ENCODE assay signal across 8 mouse cellular contexts in the genomic region with DNA sequence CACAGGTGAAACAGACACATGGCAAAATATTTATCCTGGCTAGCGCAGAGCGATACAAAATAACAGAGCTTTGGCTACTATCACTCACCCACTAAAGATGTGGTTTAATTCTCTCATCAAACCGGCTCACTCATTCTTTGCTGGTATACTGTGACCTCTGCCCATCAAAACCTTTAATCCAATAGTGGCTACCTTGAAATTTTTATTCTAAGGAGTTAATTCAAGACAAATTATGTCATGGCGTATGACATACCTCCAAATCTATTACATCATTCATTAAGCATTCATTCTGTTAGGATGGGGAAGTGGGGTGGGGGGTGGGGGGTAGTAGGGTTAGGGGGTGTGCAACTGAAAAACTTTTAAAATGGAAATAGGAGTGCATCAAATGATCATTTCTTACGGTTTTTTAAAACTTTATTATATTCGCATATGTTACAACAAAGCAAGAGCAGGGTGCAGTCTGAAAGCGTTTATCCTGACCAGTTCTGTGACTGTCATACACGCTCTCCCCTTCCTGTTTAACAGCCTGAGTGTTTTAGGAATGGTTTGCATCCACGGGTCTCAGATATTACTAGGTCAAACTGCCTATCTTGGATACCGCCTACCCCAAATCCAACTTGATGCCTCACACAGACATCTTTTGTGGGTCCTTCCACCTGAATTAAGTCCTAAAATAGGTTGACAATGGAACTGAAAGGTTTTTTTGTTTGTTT. TPM values are rescaled to one million over a fixed set of nuclear protein-coding genes. Genes with fewer than 3 reads are reported as not detected.
A peak's percentile ranks its signal among the peaks of the same experiment; 100 is the strongest.
DNase-seq lines count a peak whose midpoint lies in the region; ATAC-seq and TF ChIP-seq lines count a peak whose summit lies in the region.

No protein-coding gene starts in this region.

- DNase-seq in kidney, adult 8-10 months = no peak
- DNase-seq in hindbrain, embryonic 10.5 days (ENCODE audit: low spot score) = no peak
- DNase-seq in midbrain, embryonic 11.5 days (ENCODE audit: low spot score, missing footprints) = peak; percentile 84
- DNase-seq in adrenal gland, postnatal 36 days = no peak
- DNase-seq in right cerebral cortex, postnatal 25 days = no peak
- DNase-seq in natural killer cell, adult 2 months (ENCODE audit: low spot score in 2 of 2) = no peak

- H3K27ac ChIP-seq in kidney, embryonic 15.5 days = peak overlapping the region; percentile 97
- no peak overlapping the region for H3K27ac ChIP-seq in bone marrow, adult 2 months (ENCODE audit: control insufficient read depth, insufficient read depth, low read depth, low read length, poor library complexity)
- H3K27ac ChIP-seq in hindbrain, embryonic 10.5 days = peak overlapping the region; percentile 98
- H3K27ac ChIP-seq in midbrain, embryonic 11.5 days (ENCODE audit: low read depth, low read length) = no peak overlapping the region

- peak overlapping the region; percentile 98 for H3K9ac ChIP-seq in kidney, embryonic 15.5 days
- peak overlapping the region; percentile 98; the same call in 1 of the 2 replicates for H3K9ac ChIP-seq in midbrain, embryonic 11.5 days (ENCODE audit: low read length)

- H3K4me1 ChIP-seq in kidney, embryonic 15.5 days = peaks cover 49% of the 10 kb centered on the region
- peaks cover 3% of the 10 kb centered on the region for H3K4me1 ChIP-seq in bone marrow, adult 2 months (ENCODE audit: control insufficient read depth, insufficient read depth, low read length)
- H3K4me1 ChIP-seq in hindbrain, embryonic 10.5 days (replicated peaks) = peaks cover 48% of the 10 kb centered on the region
- H3K4me1 ChIP-seq in midbrain, embryonic 11.5 days (ENCODE audit: control insufficient read depth, insufficient read depth, low read length) = no peaks in the 10 kb centered on the region; the same call in 1 of the 2 replicates

- peak overlapping the region; percentile 93 for H3K4me3 ChIP-seq in kidney, embryonic 15.5 days (replicated peaks)
- peak overlapping the region; percentile 47 for H3K4me3 ChIP-seq in bone marrow, adult 2 months (replicated peaks; ENCODE audit: control insufficient read depth, low read depth, low read length)
- H3K4me3 ChIP-seq in hindbrain, embryonic 10.5 days = peak overlapping the region; percentile 84
- H3K4me3 ChIP-seq in midbrain, embryonic 11.5 days (ENCODE audit: low read depth, low read length) = peak overlapping the region; percentile 75

- TF ChIP-seq CTCF in bone marrow, adult 2 months (IDR thresholded peaks at IDR 0.05; ENCODE audit: control insufficient read depth, insufficient read depth, low read length) = no peak

- TF ChIP-seq POLR2A in bone marrow, adult 2 months (IDR thresholded peaks at IDR 0.05; ENCODE audit: borderline replicate concordance, control insufficient read depth, low read depth, low read length) = no peak

- H3K4me2 ChIP-seq in kidney, embryonic 15.5 days = peak overlapping the region; percentile 72
- H3K4me2 ChIP-seq in midbrain, embryonic 11.5 days = peak overlapping the region; percentile 72

- H3K36me3 ChIP-seq in kidney, embryonic 15.5 days = no peaks in the 10 kb centered on the region
- H3K36me3 ChIP-seq in hindbrain, embryonic 10.5 days = no peaks in the 10 kb centered on the region
- no peaks in the 10 kb centered on the region for H3K36me3 ChIP-seq in midbrain, embryonic 11.5 days (ENCODE audit: control insufficient read depth, insufficient read depth, low read length)

- WGBS in kidney, embryonic 15.5 days = 59% methylated on average over 10 of the region's 10 CpGs
- WGBS in bone marrow, adult 2 months = 48% methylated on average over 10 of the region's 10 CpGs
- WGBS in hindbrain, embryonic 10.5 days = 70% methylated on average over 10 of the region's 10 CpGs
- 64% methylated on average over 10 of the region's 10 CpGs for WGBS in midbrain, embryonic 11.5 days

- ATAC-seq in kidney, embryonic 15.5 days (replicated peaks; ENCODE audit: low FRiP score) = no peak
- no peak for ATAC-seq in midbrain, embryonic 11.5 days (ENCODE audit: low FRiP score)

- H3K27me3 ChIP-seq in kidney, embryonic 15.5 days = no peaks in the 10 kb centered on the region
- H3K27me3 ChIP-seq in hindbrain, embryonic 10.5 days (ENCODE audit: insufficient read depth, poor library complexity, severe bottlenecking) = peaks cover 22% of the 10 kb centered on the region
- H3K27me3 ChIP-seq in midbrain, embryonic 11.5 days (ENCODE audit: control insufficient read depth, insufficient read depth, low read length) = no peaks in the 10 kb centered on the region

- no peaks in the 10 kb centered on the region for H3K9me3 ChIP-seq in kidney, embryonic 15.5 days (replicated peaks)
- H3K9me3 ChIP-seq in hindbrain, embryonic 10.5 days = no peaks in the 10 kb centered on the region
- no peaks in the 10 kb centered on the region for H3K9me3 ChIP-seq in midbrain, embryonic 11.5 days (ENCODE audit: control insufficient read depth, low read length)

RNA-seq across cellular contexts. Expression of gene Fbxw4, which starts 1.4 kb away (rescaled TPM):
- polyA plus RNA-seq in kidney, embryonic 15.5 days (2015; fragmentation: Nextera tagmentation; extraction: Ambion mirVana) = 6.3 and 6.7 TPM in 2 replicates
- polyA plus RNA-seq in bone marrow, adult 2 months (2011; ENCODE audit: insufficient read depth, insufficient read length, low replicate concordance, missing spikeins) = 22.4 and 26.2 TPM in 2 replicates
- 1.8 and 5.5 TPM in 2 replicates for polyA plus RNA-seq in hindbrain, embryonic 10.5 days (2016; fragmentation: Nextera tagmentation; extraction: Ambion mirVana)
- 2.4 and 3.2 TPM in 2 replicates for polyA plus RNA-seq in midbrain, embryonic 11.5 days (2014; fragmentation: Nextera tagmentation; extraction: Ambion mirVana)
- 10 to 100 TPM; 30.7 to 35.0 TPM for total RNA-seq in adrenal gland, postnatal 36 days (2021)

Comparison
In these comparisons a context has a peak if more than half of its experiments do, and no peak if none do; other contexts are left out.
1. H3K27ac ChIP-seq: peak in kidney, embryonic 15.5 days (single experiment) and hindbrain, embryonic 10.5 days (single experiment); none in bone marrow, adult 2 months (single experiment) and midbrain, embryonic 11.5 days (single experiment).
2. Peak in every context shown above with its lines, with median percentiles within 50 percentile points of each other: H3K4me3 ChIP-seq.